Mouse (Mus musculus): ENCODE measurements around the gene Prkd3. TPM values are rescaled to one million over a fixed set of nuclear protein-coding genes. Genes with fewer than 3 reads are reported as not detected.

Gene Prkd3
- 10 to 100 TPM in 1 of 4 experiments, 1 to 10 TPM in 3; 7.8 to 11.2 (median 9.0) TPM for total RNA-seq (2022)

DNA sequence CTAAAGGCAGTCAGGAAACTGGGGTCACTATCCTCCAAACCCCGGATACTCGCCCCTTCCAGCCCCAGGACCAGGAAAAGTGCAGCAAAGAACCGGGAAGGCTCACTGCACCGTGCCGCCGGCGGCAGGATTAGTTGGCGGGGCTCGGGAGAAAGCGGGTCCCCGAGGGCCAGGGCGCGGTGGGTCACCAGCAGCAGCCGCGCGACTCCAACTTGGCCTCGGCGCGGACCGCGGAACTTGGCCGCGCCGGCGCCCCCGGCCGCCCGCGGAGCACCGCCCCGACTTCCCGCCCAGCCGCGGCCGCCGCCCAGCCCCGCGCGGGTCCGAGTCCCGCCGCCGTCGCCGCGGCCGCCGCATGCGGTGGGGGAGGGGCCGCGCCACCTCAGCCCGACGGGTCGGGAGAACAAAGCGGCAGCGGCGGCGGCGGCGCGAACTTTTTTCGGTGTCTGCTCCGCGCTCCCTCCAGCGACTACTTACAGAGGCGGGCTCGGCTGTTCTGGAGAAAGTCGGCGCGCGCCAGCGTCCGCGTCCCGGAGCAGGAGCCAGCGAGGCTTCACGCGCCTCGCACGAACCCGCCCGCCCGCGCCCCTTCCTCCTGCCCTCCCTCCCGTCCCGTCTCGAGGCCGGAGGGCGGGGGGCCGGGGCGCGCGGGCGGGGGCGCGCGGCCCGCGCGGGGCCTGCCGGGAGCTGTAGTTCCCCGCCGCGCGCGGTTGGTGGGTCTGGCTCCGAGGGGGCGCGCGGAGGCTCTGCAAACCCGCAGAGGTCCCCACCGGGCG, at the start of gene Prkd3:
TSS of gene Prkd3 (minus strand) at position 609 of the 776 bp plus-strand sequence.
- peak; percentile 36 to 46 for DNase-seq (ENCODE audit: low spot score in 2 of 2)

DNA sequence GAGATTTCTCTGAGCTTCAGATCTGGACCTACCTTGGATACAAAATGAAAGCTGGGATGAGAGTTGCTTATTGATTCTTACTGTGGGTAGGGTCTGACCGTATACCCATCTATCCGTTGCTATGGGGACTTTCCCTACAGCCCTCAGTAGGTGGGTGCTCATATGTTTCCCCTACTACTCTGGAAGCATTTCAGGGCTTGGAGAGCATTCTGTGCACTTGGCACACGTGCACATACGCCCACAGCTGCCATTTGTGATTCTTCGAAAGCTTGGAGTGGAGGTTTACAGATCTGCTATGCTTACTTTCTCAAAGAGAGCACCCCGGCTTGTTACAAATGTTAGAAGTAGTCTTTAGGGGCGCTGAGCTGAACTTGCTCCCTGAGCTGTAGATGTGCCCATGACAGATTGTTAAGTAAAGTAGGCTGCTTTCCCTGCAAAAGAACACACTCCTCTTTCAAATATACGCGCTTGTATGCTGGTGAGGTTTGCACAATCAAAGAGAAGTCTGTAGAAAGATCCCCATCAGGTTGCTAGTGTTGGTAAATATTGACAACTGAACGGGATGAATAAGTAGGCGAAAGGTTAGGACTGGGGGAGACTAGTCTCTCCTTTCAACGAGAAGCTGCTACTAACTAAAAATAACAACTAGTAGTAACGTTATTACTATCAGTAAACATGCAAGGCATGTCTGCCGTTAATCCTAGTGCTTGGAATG, 49.3 kb upstream of the Prkd3 start:
- DNase-seq (ENCODE audit: low spot score in 2 of 2): no peak

DNA sequence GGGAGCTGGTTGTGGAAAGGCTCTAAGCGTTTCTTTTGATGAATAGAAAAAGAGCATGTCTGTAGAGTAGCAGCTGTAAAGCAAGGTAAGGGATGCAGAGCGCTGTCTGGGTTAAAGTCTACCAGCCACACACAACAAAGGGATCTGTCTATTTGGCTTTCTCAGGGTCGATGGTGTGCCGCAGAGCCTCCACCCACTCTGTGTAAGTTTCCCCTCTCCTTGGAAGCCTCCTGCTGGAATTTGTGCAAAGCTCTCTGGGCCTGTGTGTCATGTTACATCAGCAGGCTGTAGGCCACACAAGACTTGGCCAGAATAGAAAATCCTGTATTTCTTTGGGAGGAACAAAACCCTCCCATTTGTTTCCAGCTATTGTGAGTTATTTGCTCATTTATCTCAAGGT, 48.4 kb upstream of the Prkd3 start:
- DNase-seq (ENCODE audit: low spot score in 2 of 2): no peak

DNA sequence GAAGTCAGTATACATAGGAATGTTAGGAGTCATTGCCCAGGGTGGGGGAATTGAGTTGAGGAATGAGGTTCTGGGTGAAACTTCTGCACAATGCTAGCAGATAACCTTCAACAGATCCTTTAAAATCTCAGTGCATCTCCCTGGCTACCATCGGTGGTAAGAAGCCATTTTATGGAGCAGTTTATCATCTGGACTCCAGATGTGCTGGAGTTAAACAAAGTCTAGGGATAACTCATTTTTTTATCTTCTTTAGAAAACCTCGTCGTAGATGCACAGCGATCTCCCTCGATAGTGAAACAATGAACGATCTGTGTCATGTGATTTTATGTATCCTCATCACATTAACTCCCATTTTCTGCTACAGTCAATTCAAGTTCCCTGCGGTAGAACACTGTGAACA, 48.0 kb upstream of the Prkd3 start:
- DNase-seq (ENCODE audit: low spot score in 2 of 2): no peak

DNA sequence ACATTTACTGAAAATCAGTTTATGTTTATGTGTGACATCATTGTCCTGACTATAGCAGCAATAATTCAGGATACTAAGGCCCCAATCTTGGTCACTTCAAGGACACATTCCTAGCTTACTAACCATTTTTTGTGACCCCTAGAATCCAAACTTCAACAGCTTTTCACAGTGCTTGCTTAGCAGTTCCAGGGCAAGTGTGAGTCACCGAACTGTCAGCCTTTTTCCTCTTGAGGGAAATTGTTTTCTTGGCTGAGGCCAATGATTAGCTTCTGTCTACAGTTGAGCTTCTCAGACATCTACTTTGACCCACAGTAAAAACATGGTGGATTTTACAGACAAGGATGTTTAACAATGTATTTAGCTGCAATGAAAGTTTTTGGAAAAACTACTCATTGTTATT, 43.6 kb upstream of the Prkd3 start:
- no peak for DNase-seq (ENCODE audit: low spot score in 2 of 2)

DNA sequence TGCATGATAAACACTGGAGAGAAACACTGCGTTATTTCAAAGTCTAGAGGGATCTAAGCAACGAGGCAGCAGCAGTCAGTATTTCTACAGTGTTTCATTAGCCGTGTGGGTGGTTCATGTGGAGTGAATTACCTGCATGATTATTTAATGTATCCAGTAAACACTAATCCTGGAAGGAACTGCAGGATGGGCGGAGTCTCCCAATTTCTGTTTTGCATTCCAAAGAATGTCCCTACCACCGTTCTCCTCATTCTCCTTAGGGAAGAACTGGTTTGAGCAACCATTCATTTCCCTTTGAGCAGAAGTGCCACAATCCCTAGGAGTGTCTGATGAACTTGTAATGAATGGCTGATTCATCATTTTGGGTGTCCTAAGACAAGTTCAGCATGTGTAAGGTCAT, 39.6 kb upstream of the Prkd3 start:
- DNase-seq (ENCODE audit: low spot score in 2 of 2): no peak

DNA sequence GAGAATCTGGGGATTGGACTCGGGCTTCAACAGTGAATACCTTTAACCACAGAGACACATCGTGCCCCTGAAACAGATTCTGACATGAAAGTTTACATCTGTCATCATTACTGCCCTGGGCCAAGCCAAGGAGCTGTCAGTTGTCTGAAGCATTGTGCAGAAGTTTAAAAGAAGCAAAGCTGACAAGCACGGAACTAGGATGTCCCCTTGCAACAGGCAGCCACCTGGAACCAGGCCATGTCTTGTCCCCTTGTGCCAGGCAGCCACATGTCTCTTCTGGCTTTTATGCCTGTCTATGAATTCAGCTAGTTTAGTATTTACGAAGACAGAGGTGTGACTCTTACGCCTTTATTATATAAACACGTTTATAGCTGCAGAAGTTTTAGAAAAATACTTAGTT, 37.7 kb upstream of the Prkd3 start:
- no peak for DNase-seq (ENCODE audit: low spot score in 2 of 2)

DNA sequence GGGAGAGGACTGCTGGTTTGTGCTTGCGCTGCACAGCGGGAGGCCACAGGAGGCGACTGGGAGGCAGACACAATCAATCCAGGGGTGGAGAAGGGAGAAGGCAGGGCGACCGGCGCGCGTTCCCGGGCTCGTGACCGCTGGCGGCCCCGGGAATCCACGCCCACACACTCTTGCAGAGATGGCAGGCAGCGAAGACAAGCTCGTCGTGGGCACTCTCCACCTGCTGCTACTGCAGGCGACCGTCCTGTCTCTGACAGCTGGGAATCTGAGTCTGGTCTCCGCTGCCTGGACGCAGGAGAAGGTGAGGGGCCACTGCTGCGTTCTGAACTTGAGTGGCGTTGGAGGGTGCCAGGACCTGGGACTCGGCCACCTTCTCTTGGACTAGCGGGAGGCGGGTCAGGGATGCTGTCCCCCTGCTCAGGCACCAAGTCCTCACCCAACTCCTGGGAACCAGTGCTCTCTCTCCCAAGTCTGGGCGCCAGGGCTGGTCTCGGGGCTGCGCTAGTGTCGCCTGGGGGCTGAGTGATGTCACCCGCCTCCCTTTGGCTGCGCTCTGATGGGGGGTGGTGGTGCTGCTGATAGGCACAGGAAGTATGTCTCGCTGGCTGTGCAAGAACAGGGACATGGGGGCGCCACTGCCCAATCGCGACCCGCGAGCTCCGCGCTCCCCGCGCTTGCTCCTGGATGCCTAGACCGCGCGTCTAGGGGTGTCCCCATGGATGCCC, 31.6 kb upstream of the Prkd3 start:
- DNase-seq (ENCODE audit: low spot score in 2 of 2): peak; percentile 16 to 35

DNA sequence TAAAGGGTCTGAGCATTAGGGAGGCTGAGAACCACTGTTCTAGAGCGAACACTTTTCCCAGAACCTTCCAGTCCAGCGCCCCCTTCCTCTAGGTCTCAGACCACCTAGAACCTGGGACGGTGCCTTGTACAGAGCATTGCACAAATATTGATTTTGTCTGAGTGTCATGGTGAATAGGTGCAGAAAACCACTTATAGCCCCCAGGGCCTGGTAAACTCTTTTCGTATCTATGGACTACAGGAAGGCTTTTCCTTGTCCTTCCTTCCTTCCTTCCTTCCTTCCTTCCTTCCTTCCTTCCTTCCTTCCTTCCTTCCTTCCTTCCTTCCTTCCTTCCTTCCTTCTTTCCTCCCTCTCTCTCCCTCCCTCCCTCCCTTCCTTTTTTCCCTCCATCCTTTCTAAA, 31.0 kb upstream of the Prkd3 start, which contains the start of gene Qpct:
TSS of gene Qpct (plus strand) at position 301 of the 400 bp plus-strand sequence.
- DNase-seq (ENCODE audit: low spot score in 2 of 2): no peak

DNA sequence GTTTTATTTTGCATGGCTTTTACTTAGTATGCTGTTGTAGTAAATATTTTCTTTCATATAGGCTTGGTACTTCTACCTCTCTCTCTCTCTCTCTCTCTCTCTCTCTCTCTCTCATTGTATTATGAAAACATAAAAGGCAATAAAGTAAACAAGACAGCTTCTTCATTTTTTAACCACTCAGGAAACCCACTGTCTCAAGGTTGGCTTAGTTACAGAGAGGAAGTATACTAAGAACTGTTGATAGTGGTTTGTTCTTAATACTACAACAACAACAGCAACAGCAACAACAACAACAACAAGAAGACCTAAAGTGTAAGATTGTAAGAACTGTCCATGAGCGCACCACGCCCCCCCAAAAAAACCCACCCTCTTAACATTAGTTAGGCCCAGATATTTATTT, 23.1 kb upstream of the Prkd3 start:
- DNase-seq (ENCODE audit: low spot score in 2 of 2): no peak

DNA sequence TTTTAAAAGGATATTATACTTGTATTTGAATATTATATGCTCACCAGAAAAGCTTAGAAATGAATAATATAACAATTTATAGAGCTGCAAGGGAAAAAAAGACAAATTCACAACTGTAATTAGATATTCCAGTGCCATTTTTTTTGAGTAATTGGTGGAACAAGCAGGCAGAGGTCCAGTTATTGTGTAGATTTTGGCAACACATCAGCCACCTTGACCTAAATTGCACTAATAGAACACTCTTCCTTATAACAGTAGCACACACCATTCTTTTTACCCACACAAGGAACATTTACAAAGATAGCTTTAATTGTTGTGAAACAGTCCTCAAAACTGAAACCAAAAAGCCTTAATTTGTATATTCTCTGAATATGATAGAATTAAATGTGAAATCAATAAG, 19.0 kb upstream of the Prkd3 start:
- DNase-seq (ENCODE audit: low spot score in 2 of 2): no peak

DNA sequence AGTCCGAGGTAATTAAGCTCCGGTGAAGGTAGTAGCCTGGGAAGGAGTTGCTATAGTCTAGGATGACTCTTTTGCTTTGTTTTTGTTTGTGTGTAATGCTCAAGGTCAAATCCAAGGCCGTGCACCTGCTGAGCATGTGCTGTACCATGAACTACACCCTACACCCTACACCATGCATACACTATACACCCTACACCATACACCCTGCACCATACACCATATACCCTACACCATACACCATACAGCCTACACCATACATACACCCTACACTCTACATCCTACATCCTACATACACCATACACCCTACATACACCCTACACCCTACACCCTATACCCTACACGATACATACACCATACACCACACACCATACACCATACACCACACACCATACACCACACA, 12.2 kb upstream of the Prkd3 start:
- DNase-seq (ENCODE audit: low spot score in 2 of 2): no peak

DNA sequence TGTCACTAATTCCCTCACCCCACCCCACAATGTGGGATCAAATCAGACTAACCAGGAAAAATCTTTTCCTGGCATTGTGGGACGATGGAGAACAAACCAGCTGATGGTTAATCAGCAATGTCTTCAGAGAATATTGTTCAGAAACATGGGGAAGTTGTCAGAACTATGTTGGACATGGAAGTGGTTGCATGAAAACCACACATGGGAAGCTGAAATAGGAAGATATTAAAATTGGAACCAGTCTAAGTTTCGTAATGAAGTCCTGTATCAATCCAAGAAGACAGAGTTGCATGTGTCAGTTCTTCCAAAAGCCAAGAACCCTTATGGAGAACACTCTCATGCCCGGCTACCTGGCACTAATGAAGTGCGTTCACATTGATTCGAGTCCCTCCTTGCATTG, 11.0 kb upstream of the Prkd3 start:
- no peak for DNase-seq (ENCODE audit: low spot score in 2 of 2)

DNA sequence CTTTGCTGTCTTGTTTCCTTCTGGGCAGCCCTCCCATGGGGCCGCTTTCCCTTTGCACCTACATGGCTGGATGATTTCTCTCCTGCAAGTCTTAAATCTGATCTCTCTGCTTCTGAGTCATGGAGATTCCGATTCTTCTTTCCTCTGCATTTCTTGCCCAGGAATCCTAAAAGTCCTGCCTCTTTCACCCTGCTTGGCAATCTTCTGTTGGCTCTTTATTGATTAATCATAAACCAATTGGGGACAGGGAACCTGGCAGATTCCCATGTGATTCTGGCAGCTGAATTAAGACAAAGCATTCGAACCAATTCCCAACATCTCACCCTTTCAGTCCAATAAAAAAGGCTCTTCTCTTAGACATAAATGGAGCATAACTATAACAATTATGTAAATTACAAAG, 8.6 kb upstream of the Prkd3 start:
- no peak for DNase-seq (ENCODE audit: low spot score in 2 of 2)

DNA sequence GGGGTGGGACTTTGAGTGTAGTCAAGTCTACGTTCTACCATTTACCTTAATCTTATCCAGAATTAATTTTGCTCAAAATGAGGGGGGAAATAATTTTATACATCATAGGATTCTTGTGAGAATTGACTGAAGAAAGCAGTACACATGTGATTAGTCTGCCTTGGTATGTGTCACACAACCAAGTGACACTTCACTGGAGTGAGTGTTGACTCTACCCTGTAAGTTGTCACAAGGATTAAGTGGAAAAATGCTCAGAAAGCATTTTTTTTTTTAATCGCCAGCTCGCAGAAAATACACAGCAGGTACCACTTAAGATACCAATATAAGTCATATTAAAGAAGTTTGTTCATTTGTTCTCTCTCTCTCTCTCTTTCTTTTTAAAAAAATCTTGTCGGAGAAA, 3.9 kb upstream of the Prkd3 start:
- DNase-seq (ENCODE audit: low spot score in 2 of 2): no peak

DNA sequence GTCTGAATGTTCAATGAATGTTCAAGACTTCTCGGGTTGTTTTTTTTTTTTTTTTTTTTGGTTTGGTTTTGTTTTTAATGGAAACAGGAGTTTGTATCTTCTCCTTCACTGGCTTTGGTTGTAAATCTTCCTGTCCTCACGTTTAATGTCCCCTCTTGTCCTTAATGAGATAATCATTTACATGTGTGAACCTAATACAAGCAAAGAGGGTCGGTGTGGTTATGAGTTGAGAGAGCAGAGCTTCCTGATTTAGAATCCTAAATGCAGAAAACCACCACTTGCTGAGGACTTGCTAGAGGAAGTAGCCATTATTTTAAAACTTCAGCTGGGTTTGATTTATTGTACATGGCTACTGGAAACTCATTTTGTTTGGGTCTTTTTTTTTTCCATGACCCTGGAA, 2.1 kb upstream of the Prkd3 start:
- no peak for DNase-seq (ENCODE audit: low spot score in 2 of 2)

DNA sequence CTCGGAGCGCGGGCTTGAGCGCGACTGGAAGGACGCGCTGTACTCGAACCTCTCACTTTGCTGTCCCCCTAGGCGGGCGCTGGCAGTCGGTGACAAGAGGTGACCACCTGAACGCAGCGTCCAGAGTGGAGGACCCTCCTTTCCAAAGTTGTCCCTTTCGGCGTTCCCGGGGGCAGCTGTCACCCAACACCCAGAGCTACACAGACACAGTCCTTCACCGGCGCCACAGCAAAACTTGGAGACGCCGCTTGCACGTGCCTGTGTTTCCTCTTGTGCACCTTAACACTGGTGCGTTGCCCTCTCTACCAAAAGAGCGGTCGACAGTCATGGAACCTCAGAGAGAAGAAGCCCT, 344 bp upstream of the Prkd3 start:
- no peak for DNase-seq (ENCODE audit: low spot score in 2 of 2)

DNA sequence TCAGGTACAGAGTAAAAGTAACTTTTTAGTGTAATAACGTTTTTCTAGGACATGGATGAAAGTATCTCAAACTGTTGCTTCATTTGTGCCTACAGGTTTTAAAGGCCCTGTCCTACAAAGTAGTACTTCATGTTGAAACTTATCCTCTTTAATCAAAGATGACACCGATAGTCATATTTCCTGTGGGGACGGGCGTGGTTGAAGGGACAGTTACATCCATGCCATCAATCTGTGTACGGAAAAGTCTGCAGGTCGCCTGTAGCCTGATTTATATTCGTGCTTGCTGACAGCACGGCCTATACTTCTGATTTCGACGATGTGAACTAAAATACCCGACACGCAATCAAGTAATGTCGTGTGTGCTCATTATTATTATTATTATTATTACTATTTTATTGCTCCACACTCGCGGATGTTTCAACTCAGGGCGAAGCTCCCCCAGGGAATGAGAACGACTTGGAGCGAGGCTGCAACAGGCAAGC, 849 bp downstream of the Prkd3 start:
- DNase-seq (ENCODE audit: low spot score in 2 of 2): no peak

DNA sequence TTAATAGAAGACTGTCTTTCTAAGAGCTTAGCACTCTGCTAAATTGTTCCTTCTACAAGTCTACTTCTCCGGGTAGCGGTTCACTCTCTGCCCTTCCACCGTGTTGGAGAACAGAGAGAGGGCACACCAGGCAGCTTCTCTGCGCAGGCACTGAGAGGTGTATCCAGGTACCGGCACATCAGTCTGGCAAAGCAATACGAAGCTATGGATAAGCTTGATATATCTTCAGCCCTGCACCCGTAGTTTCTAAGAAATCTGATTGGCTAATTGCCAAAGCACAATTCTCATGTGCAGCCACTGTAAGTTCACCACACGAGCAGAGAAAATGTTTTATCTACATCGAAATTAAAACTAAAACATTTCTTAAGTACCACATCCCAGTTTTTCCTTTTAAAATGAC, 2.2 kb downstream of the Prkd3 start:
- DNase-seq (ENCODE audit: low spot score in 2 of 2): no peak

DNA sequence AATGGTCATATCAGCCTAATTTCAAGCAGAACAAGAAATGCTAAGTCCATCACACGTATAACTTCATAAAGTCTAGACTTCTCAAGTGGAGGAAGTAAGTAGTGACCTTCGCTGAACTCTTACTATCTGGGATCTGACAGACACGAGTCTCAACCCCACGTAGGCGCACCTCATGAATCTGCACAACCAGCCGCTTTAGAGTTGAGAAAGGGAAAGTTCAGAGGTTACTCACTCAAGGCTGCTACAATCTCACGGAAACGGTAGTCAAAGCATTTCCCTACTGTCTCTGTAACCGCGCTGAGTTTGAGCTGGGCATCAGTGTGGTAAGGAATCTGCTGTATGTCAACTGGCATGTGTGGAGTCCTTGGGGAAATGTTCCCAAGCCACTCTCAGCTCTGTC, 4.8 kb downstream of the Prkd3 start:
- DNase-seq (ENCODE audit: low spot score in 2 of 2): no peak

DNA sequence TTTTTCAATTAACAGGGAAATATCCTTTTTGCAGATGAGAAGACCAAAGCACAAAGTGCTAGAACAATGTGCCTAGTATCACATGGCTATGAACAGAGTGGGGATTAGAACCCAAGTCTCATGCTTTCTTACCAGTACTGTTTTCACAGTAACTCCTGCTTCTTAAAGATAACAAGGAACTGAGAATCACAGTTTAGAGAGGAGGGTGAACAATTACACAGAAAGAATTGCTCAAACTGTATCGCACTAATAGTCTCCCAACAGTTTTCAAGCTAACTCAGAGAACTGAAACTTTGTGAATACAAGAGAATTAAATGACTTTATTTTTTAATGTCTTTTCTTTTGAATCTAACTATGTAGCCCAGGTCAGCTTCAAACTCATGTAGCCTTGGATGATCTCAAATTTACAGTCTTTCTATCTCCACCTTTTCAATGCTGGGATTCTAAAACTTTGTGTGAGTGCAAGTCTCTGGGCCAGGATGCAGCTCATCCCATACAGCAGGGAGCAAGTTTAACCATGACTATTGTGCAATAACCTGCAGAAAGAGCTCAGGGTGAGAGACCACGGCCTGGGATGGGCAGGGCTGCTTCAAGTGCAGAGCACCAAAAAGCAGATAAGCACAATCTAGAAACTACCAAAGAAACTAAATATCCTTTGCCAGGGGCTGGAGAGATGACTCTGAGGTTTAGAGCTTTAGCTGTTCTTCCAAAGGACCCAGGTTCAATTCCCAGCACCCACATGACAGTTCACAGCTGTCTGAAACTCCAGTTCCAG, 5.5 kb downstream of the Prkd3 start:
- DNase-seq (ENCODE audit: low spot score in 2 of 2): no peak

DNA sequence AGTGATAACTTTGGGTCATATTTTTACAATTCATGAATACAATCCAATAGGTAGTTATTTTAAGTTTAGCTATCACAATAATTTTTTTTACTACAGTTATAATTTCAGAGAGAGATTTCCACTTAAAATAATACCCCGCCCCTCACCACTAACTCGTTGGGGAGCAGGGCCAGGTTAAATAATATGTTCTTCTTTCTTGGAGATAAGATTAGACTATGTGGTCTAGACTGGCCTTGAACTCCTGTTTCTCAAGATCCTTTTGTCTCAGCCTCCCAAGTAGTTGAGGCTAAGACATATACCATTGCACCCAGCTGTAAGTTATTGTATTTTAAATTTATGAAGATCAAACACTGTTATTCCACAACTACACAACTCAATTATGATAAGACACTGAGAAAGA, 7.0 kb downstream of the Prkd3 start:
- DNase-seq (ENCODE audit: low spot score in 2 of 2): no peak

All from gastrocnemius, adult 8-10 months (tissue).